Mouse (Mus musculus) spleen, adult 2 months (tissue): ENCODE data around the gene Hscb.

Experiments used
- CTCF ChIP-seq: fragments of 200-500 bp; IDR thresholded peaks from 2 replicates; pipeline ENCODE4 v1.5.1; 2011; ENCODE audit warnings: mild to moderate bottlenecking, inconsistent platforms; ENCODE audit not compliant: insufficient read depth, insufficient read length, insufficient replicate concordance; ENCODE audit errors: extremely low read depth
- POLR2A ChIP-seq: fragments of 200-500 bp; IDR thresholded peaks from 2 replicates; pipeline ENCODE4 v1.6.1; 2011; ENCODE audit warnings: low read depth, low read length, inconsistent platforms

GRCm38 (mm10) chr5:110824421-110824820, 15.2 kb downstream of the Hscb start:
- TF ChIP-seq CTCF, result no peak
- TF ChIP-seq POLR2A, result no peak
